Mouse (Mus musculus) erythroblast, embryonic 14.5 days (primary cell): ENCODE measurements around the gene Nol3.

Experiments
- GATA1 ChIP-seq: IDR thresholded peaks from 2 replicates; pipeline ENCODE4 v1.6.1; 2012; ENCODE audit warnings: low read length, inconsistent platforms, mixed read lengths
- TAL1 ChIP-seq: IDR thresholded peaks from 3 replicates; pipeline ENCODE4 v1.6.1; 2012; ENCODE audit warnings: low read length, inconsistent platforms, mixed read lengths

GRCm38 (mm10) chr8:105304325-105305210 lies 28.6 kb downstream of the Nol3 start:
- TF ChIP-seq GATA1 (no peak), TAL1 (no peak)
